Mouse (Mus musculus) left cerebral cortex, adult 11 months (tissue): ENCODE measurements around the gene Gm16434.
"Not testable (repeated sequence)": the region's sequence is repeated elsewhere in the genome, so short reads cannot be mapped to it uniquely, and the experiment has no call there.

Experiments used
- DNase-seq: peaks from one replicate; pipeline ENCODE4 v3.0.0; 2022; ENCODE audit warnings: low spot score

Gene Gm16434

DNA sequence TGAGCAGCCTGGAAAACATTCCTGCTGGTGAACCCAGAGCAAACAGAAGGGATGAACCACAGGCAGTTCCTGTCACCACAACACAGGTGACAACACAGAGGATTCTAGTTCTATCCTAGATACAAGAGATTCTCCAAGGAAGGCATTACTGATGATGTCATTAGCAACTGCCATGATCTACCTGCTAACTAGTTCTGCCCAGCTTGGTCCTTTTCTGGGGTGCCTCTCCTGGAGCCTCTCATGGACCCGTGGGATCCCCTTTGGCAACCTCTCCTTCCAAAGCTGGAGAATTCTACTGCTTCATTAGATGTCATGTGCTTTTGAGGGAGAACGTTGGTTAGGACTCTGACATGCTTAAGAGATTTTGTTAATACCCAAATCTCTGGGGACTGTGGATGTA is at the start of gene Gm16434:
TSS of gene Gm16434 (minus strand) at position 101 of the 400 bp plus-strand sequence.
- DNase-seq, result not testable (repeated sequence)

GRCm38 (mm10) chr14:7243498-7243897 is 49.2 kb upstream of the Gm16434 start:
- not testable (repeated sequence) for DNase-seq

- DNase-seq, result not testable (repeated sequence)
These were observed 5.7 kb upstream of the Gm16434 start for GRCm38 (mm10) chr14:7200070-7200469.

DNA sequence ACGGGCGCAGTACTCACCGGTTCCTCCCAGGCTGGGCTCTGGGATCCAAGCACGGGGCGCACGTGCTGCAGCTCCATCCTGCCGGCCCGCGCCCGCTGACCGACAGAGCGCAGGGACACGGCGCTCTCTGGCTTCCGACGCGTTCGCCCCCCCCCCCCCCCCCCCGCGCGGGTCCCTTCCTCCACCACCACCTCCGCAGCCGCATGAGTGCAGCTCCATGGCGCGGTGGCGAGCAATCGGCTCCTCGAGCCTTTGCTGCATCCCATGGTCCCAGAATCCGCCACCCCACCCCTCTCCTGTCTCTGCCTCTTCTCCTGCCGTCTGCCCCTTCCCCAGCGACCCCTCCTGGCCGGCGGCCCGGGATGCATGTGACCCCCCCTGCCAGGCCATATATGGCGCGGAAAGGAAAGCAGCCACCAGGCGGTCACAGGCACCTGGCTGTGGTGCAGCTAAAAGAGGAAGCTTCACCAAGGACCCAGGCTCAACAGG is 19.8 kb downstream of the Gm16434 start, which contains the start of gene Gm3512:
TSS of gene Gm3512 (minus strand) at position 51 of the 489 bp plus-strand sequence.
- not testable (repeated sequence) for DNase-seq
